Mouse (Mus musculus) left cerebral cortex, adult 9 months (tissue): ENCODE results near the gene Epb41l3.

ENCODE experiments used
- DNase-seq, 2 experiments: peaks; one replicate each; pipeline ENCODE4 v3.0.0; 2022; ENCODE audit warnings: low spot score in 2 of 2

Epb41l3 gene

DNA sequence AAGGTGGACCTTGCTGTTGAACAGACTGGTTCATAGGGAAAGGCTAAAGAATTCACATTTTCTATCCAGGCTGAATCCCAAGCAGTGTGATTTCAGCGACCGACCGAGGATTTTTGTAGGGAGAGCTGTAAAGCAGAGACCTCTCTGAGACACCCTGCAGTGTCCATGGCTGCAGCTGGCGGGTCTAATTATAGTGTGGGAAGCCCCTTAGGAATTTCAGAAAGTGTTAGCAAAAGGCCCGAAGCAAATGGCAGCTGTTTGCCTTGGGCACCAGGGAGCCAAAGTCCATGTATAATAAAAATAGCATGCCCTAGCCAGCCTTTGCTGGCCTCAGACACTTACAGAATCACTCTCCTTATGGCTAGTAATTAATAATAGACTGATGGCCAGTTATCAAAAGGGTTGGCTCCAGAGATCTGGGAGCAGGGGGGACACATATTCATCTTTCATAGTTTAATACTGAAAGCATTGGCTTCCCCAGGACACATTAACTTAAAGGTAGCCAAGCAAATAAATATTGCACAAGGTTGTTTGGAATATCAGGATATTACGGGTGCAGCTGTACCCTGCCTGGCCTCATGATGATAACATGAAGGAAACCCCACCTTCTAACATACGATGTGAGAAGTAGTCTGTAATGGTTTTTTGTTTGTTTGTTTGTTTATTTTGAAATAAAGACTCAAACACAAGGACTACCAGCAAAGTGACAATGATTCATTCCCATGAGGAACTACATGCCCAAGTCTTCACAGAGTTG is 106.3 kb downstream of the Epb41l3 start:
- DNase-seq: no peak

DNA sequence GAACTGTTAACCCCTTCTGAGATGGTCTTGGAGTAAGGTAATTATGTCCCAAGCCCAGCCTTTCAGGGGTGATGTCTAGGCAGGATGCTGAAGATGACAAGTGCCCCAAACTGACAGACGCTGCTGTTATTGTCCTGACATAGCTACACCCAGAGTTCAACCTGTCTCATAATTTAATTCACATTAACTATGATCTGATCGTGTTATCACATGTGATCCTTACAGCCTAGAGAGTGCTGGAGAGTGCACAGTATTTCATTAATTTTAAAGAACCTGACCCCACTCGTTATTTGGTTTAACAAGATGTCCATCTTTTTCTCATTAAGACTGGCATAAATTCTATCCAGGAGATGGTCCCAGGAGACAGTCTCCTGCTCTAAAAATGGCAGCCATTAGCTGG is 112.3 kb downstream of the Epb41l3 start:
- DNase-seq: no peak

DNA sequence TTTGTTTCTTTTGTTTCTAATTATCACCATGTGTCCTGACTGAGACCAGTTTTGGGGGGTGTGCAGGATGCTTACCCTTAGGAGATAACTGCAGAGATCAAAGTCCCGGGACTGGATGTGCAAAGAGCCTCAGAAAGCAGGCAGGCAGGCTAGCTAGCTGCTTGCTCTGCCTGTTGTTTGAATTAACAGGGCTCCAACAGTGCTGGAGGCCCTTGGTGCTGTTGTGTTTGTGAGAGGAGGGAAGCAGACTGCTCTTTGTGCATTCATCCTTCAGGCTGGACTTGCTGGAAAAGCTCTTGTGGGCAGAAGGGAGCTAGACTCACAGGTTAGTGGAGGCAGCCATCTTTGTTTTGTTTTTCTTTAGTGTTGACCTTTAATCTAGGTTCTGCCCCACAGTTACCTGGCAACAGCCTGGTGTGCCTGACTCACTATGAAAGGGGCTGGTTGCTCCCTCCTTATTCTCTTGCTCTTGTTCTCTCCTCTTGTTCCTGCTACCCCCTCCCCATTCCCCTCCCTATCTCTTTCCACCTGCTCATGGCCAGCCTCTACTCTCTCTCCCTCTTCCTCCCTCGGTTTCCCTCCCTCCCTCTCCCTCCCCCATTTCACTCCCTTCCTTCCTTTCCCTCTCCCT is 117.5 kb downstream of the Epb41l3 start:
- no peak for DNase-seq

DNA sequence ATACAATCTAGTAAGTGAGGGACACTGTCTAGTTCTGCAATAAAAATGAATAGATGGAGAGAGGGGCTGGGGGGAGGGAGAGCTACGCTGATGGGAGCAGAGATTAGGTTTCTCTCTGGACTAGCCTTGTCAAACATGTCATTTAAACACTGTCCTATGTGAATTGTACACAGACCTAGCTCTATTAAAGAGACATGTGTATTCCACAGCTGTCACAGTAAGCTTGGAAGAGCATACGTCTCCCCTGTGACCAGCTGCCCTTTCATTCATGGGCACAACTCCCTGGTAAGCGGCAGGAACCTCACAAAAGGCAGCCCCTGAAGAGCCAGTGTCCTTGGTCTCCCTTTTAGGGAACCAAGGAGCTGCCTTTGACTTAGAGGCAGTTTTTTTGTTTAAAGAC is 119.1 kb downstream of the Epb41l3 start:
- DNase-seq: no peak

DNA sequence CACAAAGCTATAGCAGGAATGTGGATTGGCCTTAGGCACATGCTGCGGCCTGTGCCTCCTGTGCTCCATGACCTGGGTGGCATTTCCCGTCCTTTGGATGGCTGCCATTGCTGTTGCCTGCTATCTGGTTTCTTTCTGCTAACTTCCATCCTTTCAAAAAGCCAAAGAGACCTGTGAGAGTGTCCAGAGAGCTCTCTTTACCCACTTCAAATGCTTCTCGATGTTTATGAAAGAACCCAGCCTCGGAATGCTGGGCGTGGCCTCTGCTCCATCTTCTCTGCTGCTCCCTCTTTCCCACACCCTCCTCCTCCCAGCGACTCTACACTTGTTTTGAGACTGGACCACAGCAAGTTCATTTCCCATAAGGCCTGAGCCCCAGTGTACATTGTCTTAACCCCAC is 120.3 kb downstream of the Epb41l3 start:
- no peak for DNase-seq

DNA sequence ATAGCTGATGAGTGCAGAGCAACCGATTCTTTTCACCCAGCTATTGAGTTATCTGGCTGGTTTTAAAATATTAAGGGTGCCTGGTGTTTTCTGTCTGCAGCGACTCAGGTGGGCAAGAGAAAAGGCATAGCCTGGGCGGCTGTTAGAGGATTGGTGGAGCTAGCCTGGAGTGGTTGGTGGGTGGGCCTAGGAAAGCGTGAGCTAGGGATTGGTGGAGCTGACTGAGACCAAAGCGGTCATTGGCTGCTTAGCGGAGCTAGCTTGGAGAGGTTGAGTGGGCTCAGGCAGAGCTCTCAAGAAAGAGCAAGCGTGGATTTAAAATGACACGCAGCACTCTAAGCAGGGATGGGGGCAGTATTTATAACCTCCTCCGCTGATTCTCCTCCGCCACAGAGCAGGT is 121.2 kb downstream of the Epb41l3 start:
- peak in 1 of 2 experiments; percentile 48 for DNase-seq

DNA sequence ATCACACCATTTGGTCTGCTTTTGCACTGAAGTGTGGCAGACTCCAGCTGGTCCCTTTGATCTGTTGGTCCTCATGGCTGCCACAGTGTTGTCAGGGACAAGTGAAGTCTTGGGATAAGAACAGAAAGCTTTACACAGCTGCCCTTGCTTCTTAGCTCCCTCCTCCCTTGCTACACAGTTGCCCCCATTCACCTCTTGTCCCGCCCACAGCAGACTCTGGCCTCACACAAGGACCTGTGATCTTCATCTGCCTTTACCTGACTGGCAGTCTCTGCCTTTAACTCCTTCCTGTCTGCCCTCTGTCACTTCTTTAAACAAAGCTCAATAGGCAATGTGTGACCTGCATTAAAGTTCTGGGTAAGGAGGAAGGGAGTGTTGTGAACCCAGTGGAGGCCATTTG is 123.3 kb downstream of the Epb41l3 start:
- no peak for DNase-seq

DNA sequence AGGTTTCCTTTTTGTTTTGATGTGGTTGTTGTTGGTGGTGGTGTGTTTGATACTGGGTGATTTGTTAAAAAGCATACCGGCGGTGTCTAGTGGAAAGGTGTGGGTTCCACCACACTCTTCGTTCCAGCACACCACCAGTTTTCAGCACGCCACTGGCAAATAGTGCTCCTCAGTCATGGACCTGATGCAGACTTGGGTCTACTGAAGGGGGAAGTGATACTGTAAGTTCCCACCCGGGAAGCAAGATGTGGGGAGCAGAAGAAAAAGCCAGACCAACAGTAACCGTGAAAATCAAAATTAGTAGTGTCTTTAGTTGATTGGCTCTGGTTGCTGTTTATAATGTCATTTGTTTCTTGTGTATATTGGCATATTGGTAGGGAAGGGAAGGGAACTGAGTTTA is 124.3 kb downstream of the Epb41l3 start:
- no peak for DNase-seq

DNA sequence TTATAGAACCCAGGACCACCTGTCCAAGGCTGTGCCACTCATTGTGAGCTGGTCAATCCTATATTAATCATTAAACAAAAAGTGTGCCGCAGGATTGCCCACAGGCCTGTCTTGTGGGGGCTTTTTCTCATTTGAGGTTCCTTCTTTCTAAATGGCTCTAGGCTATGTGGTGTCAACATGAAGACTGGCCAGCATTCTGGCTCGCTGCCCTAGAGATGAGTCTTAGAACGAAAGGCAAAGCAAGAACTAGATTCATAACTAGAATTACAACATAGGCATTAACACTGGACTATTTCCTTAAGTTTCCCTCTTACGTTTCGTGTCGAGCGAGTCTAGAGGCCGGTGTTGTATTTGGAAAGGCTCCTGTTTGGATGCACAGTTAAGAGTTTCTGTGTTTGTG is 125.5 kb downstream of the Epb41l3 start:
- DNase-seq: no peak

DNA sequence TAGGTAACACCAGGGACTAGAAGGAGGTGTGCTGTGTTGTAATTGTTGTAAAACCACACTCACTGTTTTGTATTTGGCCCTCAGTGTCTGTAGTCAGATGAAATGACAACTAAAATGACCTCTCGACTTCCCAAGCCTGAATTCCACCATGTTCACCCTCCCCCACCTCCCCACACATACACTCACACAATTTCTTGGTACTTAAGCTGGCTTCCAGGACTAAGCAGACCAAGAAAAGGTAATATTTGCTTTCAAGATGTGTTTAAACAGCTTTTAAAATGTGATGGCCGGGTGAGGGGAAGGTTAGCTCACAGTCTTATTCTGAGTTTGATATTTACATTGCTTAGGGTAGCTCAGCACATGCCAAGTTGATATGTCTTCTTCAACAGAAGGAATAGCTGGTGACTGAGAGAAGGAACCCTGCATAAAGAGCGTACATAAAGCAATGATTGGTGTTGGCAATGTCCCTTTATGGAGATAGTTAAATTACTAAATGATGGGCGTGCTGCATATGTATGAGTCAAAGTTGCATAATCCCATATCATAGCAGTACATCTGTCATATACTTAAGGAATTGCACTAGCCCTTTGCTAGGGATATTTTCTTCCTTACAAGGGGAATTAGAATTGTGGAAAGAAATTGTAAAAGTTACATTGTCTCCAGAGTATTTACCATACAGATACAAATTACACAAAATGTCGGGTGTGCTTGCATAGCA is 130.0 kb downstream of the Epb41l3 start:
- DNase-seq: no peak

DNA sequence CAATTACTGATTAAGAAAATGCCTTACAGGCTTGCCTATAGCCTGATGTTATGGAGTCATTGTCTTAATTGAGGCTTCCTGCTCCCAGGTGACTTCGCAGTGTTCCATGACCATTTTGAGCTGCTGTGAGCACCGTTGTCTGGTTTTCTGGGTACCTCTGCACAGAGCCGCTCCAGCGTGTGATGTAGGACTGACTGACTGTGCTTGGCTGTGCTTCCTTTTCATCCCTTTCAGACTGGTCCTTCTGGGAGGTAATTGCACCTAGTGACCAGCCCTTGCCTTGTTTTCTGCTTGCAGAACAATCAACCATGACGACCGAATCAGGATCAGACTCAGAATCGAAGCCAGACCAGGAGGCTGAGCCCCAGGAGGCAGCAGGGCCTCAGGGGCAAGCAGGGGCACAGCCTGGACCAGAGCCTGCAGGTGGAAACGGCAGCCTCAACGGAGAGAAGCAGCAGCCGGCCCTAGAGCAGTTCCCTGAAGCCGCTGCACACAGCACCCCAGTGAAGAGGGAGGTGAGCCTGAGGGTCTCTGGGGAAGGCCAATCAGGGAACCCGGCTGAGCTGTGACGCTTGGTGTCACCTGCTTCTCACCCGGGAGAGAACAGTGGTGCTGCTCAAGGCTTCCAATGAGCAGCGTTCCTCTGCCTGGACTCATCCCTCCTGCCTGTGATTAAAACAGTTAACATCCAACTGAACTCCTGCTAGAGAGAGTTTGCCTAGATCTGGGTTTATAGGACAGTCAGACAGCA is 132.3 kb downstream of the Epb41l3 start:
- DNase-seq: no peak

DNA sequence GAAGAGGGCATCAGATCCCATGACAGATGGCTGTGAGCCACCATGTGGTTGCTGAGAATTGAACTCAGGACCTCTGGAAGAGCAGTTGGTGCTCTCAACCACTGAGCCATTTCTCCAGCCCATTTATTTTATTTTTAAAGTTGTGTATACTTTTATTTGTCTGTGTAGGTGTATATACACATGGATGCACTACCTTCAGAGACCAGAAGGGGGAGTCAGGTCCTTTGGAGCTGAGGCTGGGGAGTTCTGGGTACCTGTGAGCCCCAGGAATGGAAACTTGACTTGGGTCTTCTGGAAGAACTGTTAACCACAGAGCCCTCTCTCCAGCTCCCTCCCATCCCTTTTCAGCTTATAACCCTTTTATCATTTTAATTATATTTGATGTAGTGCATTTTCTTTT is 135.6 kb downstream of the Epb41l3 start:
- no peak for DNase-seq

DNA sequence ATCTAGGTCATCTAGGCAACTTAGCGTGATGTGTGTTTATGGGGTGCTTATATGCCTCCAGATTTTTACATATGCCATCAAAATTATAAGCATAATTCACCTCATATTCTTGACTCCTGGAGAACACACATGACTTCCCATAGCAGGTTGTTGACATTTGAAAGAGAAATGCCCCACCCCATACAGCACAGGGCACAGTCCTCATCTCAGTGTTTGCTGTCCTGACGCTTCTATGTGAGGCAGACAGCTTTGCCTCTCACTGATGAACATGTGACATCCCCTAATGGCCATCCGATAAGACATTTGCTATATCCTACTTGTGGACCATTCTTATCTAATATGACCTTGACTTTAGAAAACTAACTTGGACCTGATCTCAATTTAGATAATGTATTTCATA is 140.6 kb downstream of the Epb41l3 start:
- DNase-seq: no peak

DNA sequence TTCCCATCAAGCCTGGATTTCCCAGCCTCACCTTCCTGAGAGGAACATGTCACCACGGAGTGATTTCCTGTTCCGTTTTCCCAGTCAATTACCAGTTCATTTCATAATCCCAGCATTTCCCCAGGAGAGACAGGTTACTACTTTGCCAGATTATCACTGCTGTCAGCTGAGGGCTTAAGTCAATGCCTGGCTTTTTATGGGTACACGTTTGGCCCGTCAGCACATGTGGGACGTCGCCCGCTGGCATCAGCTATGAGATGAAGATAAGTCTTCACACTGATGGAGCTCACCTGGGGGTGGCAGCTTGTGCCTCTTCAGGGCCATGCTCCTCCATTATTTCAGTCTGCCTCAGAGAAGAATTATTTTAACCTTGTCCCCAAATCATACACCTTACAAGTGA is 145.4 kb downstream of the Epb41l3 start:
- no peak for DNase-seq

DNA sequence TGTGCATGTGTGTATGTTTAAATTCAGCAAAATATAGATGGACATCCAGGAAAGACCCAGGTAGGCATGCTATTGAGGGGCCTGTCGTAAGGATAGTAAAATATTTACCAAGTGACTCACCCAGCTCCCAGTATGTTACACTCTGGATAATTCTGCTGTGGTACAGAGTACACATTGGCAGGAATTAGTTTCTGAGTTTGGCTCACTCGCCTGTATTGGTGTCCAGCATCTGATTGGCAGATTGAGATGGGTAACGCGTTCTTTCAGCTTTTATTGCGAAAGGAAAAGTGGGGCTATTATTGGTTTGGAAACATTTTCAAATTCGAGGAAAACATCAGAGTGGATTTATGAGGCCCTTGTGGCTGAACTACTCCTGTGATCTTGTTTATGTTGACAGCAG is 145.9 kb downstream of the Epb41l3 start:
- no peak for DNase-seq

DNA sequence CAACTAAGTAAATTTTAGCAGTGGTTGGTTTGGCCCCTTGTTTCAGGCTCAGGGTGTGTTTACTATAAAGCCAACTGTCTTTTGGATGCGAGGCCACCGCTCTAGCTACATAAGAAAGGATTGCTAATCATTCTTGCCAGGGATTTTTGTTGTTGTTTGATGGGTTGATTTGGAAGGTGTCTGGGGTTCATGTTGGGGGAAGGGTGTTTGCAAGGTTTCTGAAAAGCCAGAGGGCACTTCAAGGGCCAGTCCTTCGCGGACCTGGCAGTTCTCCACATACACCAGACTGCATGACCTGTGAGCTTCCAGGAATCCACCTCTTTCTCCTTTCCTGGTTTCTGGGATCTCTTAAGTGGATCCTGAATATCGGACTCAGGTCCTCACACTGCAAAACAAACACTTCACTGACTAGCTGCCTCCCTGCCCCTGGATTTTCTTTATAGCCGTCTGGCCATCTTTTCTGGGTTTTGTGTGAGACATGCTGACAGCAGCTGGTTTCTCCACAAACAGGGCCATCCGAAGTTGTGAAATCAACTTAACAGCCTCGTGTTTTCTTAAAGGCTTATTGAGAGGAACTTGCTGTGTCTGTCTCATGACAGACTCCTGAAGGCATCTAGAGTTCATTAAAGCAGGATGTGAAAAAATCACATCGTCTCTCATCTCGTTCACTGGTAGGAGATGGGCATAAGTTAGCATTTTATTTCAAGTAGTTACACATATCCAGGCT is 146.6 kb downstream of the Epb41l3 start:
- DNase-seq: no peak

DNA sequence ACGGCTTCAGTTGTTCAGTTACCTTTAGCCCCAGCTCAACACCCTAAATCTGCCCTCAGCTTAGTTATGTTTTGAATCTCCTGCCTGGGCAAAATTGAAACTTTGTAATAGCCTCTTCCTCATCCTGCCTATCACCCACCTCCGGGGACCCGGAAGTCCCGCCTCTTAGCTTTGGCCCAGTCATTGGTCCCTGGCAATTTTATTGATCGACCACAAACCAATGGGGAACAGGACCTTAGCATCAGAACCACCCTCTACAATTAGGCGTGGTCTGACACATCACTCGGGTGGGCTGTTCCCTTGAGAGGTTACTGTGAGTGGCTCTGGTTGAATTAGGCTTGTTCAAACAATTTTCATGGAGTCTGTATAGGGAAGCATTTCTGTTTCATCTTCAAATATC is 150.5 kb downstream of the Epb41l3 start:
- no peak for DNase-seq

DNA sequence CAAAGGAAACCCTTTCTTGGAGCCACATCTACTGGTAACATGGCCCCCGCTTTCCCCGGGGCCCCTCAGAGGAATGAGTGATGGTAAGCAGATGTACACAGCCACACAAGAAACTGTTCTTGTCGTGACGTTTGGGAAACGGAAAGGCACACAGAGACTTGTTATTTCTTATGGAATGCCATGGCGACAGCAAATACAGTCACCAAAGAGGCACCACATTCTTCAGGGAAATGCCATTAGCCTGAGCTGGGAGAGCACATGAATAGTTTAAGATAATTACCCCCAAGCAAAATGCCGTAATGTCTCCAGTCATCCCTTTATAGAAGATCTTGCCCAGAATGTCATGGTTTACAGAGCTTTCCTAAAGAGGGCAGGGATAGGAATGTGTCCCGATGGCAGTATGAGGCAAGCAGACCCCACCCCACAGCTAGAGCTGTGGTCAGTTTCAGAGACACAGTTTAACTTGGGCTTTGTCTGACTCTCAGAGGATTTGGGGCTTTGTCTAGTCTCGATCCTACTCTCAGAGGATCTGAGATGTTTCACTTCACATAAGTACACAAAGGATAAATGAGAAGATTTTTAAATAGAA is 152.0 kb downstream of the Epb41l3 start:
- no peak for DNase-seq

DNA sequence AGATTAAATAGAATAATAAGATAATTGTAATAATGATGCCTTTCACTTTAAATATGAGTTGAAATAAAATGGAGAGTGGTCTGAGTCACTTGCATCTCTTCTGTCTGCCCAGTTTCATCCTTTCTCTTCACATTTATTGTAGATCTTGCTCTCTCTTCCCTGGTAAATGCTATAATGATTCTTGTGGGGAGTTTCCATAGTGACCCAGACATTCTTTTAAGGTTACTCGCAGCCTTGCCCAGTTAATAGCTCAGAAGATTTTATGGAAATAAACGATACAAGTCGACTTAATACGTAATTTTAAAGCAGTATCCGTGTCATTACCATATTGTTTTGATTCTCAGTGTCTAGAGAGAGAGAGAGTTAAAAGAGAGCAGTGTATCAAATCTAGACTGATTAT is 154.0 kb downstream of the Epb41l3 start:
- no peak for DNase-seq

DNA sequence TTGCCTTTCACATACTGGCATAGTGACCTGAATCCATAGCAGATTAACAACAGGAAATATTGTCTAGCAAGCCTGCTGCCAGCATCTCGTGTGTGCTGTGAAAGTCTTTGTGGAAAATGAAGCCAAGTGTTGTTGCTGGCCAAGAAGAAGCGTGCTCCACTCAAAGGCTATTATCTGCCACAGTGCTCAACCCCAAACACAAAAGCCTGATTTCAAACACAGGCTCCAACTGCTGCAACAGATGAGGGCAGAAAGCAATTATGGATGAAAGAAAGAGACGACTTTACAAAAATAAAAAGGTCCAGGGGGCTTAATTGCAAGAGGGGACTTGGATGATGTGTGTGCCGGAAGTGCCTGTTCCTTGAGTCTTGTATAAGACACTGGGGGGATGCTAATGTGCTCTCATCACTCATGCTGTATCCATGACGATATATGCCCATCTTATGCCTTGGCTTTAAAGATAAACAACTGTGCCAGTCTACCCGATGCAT is 154.7 kb downstream of the Epb41l3 start:
- no peak for DNase-seq

DNA sequence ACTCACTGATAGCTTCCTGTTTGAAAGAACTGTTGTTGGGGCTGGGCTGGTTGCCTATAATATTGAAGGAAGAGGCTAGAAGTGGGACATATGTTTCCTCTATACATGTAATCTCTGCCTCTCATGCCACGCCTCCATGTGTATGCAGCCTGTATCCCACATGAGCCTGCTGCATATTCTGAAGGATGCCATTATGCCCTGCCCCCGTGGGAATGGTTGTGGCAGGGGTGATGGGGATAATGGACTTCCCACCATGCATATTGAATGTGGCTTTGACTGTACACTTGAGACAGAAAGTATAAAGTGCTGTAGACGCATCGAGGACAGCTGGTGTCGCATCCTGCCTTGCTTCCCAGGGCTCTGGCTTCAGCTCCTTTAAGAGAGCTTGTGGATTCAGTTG is 155.9 kb downstream of the Epb41l3 start:
- no peak for DNase-seq
